Mouse (Mus musculus): Measurements from ENCODE around the gene Ntng2. TPM values are rescaled to one million over a fixed set of nuclear protein-coding genes. Genes with fewer than 3 reads are reported as not detected.

The Ntng2 gene
- 2.2 TPM for polyA plus RNA-seq (2017; shearing (Covaris generic))

DNA sequence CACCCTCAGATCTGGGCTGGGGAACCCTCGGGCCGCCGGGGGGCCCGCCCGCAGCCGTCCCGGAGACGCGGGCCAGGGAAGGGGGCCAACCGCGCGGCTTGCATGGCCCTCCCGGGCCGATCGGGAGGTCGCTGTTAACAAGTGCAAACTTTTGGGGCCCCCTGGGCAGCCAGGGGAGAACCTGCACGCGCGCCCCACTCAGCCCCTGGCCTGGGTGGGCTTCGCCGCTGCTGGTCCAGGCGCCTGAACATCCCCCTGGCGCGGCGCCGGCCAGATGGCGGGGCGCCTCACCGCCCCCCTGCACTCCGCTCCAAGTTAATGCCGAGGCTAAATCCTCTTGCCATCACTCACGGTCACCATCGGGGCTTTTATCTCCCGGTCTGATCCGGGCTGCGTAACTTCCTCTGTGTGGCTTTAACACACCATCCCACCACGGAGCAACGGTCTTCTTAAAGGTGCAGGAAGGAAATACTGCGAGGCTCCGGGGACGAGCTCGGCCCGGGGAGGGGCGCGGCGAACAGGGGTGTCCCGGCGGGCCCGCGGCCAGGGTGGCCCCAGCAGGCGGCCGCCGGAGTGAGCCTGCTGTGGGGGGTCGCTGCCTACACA, at the start of gene Ntng2:
Gene Ntng2, minus strand, starts transcription at position 407 of the 606 bp plus-strand sequence.

Other genes starting within 250 kb of the Ntng2 start
- gene Cfap77, start 197.9 kb downstream of the Ntng2 start, polyA plus RNA-seq (2017; shearing (Covaris generic)): 0.79 TPM
- gene Ttf1, start 192.7 kb downstream of the Ntng2 start, polyA plus RNA-seq (2017; shearing (Covaris generic)): 30.0 TPM
- gene Setx, start 128.8 kb downstream of the Ntng2 start, polyA plus RNA-seq (2017; shearing (Covaris generic)): 38.6 TPM
- 55.2 TPM for gene Med27, start 93.8 kb upstream of the Ntng2 start, polyA plus RNA-seq (2017; shearing (Covaris generic))

All from CD4-positive, CD25-positive, alpha-beta regulatory T cell, adult 9 weeks (primary cell).